Mouse (Mus musculus) layer of hippocampus, postnatal 36 days (tissue): ENCODE data around the gene Cdc26. TPM values are rescaled to one million over a fixed set of nuclear protein-coding genes. Genes with fewer than 3 reads are reported as not detected.

Experiments
- DNase-seq, 2 experiments: peaks; one replicate each; pipeline ENCODE4 v3.0.0; 2022
- total RNA-seq, 2 experiments: library from RNA; stranded (reverse); gene quantifications; 2 replicates each; pipeline ENCODE4 v1.2.3; 2021

The Cdc26 gene
- total RNA-seq = 10 to 100 TPM; 47.5 to 51.8 TPM

DNA sequence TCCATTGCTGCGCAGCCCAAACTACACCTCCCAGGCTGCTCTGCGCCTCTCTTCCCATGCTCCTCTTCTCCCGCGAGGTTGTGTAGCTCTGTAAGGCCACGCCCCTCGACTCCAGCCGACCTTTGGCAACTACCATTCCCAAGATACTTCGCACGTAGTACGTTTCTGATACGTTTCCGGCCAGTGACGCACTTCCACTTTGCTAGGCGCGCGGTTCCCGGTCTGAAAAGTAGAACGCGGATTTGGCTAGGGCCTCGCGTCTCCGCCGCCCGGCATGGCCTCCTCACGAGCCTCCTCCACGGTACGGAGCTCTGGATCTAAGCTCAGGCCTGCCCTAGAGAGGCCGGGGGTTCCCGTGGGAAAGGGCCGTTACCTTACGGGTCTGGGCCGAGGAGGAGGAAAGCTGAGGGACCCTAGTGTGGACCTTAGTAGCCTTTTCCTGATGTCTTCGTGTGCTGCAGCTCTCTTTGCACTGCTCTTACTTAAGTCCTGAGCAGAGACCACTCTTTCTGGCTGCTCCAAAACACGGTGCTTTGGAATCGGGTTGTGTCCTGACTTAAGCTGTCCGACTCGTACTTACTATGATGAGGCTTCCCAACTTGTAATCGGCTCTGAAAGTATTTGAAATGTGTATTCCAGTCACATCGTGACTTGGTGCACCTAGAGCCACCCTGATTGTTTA, at the start of gene Cdc26, which contains the start of gene Prpf4:
Gene Cdc26, minus strand, starts transcription at position 42 of the 682 bp plus-strand sequence.
Gene Prpf4, plus strand, starts transcription at position 197 of the 682 bp plus-strand sequence.
- peak; percentile 96 to 97 for DNase-seq

DNA sequence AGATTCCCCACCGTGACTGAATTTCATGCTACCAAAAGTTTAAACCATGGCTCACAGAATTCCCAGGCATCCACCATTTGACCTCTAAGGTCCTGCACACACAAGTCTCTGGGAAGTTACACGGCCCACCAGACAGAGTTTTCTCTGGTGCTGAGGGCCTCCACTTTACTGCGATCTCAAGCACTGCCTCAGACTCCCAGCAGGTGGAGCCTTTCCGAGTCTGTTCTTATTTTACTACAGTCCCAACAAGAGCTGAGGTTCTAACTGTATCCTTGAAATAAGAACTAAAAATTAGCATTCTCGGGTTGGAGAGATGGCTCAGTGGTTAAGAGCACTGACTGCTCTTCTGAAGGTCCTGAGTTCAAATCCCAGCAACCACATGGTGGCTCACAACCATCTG, 46.6 kb upstream of the Cdc26 start:
- DNase-seq = peak in 1 of 2 experiments; percentile 35

DNA sequence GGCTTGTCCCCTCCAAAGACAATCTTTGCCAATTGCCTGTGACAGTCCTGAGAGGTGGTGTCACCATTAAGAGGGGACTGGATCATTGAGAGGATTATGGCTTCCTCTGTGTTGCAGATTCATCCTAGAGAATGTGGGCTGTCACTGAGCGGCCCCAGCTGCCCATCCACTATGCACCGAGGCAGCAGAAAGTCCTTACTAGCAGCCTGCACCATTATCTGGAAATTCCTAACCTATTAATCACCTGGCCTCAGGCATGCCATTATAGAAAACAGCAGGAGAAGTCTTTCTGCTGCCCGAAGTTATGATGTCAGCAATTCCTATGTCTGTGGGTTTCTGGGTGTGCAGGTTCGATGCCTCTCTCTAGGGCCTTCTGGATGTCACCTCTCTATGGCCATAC, 32.5 kb upstream of the Cdc26 start:
- DNase-seq = no peak

DNA sequence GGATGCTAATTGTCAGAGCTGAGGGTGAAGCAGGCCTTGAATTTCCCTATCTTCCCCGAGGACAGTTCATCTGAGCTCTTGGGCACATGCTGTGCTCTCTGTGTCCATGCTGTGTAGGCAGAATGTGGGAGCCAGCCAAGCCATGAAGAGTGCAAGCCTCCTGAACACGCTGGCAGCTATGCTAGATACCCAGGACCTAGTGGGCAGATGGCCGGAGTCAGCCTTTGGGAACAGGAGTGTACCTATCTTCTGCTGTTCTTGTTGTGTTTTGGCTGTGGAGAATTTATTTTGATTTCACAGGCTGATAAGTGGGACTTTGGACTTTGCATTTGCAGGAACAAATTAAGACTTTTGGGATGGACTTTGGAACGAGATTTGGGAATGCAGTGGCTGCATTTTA, 32.1 kb upstream of the Cdc26 start:
- no peak for DNase-seq

DNA sequence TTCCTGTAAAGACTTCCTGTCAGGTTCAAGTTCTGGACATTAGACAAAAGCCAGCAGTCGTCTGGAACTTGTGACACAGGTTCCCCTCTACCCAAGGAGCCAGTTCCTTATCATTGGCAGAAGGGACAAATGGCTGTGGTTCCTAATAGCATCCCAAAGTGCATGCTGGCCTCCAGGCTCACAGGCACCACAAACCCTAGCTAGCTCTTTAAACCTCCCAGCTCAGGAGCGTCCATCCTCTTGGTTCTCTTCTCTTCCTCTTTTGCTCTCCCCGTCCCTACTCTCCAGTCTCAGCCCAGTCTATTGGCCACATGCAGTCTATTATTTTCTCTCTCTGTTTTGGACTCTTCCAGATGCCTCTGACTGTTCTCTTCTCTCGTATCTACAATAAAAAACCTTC, 31.4 kb upstream of the Cdc26 start:
- DNase-seq = no peak

DNA sequence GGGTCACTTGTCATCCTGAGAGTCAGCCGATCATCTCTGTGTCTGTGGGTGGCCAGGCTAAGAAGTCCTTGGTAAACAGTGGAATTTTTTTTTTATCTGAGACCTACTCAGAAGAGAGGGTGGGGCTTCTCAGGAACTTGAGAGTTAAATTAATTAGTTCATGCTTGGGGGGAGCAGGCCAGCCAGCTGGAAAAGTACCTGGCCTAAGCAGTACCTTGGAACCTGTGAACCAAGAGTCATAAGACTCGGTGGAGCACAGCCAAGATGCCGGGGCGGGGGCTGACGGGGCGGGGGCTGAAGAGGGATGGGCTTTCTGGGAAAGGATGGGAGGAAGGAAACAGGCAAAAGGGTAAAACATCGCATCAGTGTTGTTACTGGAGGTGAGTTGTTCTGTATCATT, 29.4 kb upstream of the Cdc26 start:
- DNase-seq = no peak

DNA sequence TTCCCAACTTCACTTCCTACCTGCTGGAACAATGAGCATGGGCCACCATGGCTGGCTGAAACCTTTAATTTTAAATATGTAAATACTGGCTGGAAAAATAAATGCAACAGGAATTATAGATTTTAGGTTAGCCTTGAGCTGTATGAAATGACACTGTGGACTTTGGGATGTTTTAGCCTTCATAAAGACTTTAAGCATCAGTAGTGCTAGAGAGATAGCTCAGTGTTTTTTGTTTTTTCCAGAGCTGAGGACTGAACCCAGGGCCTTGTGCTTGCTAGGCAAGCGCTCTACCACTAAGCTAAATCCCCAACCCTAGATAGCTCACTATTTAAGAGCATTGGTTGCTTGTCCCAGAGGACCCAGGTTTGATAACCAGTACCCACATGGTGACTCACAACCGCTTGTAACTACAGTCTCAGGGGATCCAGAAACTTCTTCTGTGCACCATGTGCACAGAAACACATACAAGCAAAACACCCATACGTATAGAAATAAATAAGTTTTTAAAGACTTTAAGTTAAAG, 28.9 kb upstream of the Cdc26 start:
- no peak for DNase-seq

DNA sequence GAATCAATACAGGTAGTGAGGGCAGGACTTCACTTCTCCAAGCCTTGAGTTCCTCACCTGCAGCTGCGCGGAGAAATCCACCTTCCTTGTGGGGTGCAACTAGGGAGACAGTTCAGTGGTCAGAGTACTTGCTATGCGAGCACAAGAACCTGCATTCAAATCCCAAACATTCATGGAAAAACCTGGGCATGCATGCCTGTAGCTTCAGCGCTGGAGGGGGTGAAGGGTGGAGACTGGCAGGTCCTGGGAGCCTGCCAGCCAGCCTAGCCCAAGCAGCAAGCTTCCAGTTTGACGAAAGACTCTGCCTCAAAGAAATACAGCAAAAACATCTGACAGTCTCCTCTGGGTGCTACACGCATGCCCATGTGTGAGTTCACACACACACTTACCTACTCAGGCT, 26.6 kb upstream of the Cdc26 start, which contains the start of gene Rnf183:
Gene Rnf183, minus strand, starts transcription at position 172 of the 400 bp plus-strand sequence.
- DNase-seq = no peak

DNA sequence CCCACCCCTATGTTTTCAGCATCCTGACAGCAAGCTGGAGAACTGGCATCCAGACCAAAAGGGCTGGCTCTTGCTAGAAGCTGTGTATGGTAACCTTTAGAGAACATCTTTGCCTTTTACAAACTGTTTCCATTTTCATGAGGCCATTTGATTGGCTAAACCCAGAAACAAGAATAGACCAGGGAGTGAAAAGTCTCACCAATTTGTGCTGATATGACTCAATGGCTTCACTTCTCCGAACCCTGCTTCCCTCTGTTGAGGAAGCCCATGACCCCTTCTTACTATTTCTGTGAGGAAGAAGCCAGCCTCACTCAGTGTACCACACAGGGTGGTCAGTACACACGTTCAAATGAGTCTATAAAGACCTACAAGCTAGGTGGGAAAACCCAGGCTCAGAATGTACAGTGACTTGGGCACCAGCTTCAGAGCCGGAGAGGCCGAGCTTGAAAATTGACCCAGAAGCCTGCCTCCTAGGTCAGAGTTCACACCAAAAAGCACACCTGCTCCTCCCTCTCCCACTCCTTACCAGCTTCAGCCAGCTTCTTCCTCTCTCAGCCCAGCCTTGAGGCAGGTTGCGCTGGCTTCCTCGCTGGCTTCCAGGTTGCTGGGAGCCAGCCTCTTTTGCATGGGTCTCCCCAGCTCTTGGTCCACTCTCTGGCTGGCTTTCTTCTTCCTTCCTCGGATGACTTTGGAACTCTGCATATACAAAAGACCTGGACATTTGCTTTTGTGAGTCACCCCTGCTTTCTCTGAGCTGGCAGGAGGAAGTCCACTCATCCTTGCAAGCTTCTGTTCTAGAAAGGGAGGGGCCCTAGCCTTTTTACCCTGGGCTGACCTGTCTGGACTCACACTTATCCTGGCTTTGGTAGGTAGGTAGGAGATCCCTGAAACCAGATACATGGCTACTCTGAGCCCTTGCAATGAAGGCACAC, 25.8 kb upstream of the Cdc26 start:
- DNase-seq = no peak

DNA sequence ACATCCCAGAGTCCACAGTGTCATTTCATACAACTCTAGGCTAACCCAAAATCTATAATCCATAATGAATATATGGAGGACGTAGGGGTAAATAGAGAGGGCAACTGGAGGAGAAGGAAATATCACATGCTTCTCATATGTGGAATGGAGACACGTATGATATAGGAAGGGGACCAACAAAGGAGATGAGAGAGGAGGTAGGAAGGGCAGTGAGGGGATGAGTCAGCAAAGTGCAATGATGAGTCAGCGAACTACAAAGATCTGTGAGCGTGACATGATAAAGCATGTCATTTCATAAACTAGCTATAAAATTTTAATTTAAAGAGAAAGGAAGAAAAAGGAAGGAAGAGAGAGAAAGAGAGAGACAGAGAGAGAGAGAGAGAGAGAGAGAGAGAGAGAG, 23.1 kb upstream of the Cdc26 start:
- DNase-seq = no peak

DNA sequence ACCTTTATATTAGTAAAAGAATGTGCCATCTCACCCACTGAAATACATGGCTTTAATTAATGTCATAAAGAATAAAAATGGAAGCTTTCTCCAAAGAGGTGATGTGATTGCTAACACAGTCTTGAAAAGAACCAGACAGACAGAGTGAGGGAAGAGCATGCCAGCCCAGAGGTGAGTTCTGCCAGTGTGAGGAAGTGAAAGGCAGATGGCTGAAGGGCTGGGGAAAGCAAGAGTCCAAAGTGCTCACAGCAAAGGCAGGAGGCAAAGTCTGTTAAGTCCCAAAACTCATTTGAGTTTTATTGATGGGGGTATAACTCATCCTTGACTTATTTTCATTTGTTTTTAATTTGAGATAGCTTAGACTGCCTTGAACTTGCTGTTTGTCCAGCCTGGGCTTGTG, 22.2 kb upstream of the Cdc26 start:
- DNase-seq = no peak

DNA sequence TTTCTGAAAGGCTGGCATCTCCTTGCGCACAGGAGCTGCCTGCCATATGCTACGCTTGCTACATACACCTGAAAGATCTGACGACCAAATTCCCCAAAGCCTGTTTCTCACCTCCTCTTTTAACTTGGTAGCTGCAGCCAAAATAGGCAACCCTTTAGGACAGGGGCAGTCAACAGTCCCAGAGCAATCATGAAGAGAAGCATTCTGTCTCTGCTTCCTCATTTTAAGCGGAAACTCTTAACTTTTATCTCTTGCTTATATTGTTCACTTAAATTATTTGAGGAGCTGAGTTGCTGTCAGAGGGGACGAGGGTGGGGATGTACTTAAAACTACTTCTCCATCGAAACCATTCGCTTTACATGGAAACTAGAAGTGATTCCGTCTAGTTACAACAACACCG, 21.2 kb upstream of the Cdc26 start:
- no peak for DNase-seq

DNA sequence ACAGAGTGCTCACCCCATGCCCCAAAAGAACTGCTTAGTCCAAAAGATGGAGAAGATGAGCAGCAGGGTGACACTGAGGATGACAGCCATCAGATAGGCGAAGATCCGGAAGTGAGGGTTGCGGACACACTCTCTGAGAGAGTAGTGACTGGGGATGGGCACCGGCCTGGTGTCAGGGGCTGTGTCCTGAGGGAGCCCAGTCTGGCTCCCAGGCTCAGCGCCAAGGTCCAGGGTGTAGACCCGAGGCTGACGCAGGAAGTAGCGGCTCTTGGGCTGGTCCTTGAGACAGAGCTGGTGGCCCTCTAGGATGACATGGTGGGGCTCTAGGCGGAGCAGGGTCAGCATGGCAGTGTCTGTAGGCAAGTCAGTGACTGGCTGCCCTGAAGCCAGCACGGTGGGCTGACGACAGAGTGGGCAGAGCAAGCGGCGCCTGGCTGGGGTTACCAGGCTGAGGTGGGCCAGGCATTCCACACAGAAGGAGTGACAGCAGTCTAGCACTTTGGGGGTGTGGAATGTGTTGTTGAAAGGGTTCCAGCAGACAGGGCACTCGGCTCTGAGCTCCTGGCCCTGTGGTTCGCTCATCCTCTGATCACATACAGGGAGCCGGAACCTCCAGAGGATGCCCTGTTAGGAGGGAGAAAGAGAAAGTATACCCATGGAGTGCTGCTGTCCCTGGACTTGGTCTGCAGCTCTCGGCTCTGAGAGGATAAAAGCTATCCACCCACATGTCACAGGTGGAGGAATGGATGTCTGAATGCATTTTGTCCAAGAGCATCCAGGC, 19.7 kb upstream of the Cdc26 start:
- DNase-seq = no peak

DNA sequence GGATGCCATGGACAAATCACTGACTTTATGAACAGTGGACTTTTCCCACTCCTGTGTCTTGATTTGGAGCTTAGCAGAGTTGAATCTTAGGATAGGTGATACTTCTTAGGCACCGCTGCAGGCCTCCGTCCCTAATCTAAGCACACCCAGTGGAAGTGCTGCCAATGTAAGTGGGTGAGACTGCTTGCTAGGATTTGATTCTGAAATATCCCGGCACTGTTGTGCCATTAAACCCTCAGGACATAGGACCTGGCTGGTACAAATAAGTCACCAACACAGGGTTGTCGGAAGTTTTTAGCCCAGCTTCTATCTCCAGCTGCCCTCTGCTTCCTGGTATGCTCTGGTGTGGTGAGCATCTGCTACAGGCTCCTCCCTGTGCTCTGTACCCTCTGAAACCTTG, 17.4 kb upstream of the Cdc26 start:
- DNase-seq = no peak

DNA sequence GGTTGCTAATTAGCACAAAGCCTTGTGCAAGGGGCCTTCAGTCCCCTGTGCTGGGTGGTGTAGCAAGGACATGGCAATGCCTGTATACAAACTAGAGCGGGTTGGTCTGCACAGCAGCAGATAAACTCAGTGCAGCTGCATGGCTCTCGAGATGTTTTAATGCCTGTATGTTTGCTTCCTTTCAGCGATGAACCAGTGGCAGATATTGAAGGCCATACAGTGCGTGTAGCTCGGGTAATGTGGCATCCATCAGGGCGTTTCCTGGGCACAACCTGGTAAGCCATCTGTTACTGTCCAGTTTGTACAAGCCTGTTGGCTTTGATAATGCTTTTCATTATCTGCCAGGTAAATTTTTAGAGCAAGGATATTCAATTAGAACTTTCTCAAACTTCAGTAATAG, 10.6 kb upstream of the Cdc26 start:
- no peak for DNase-seq

DNA sequence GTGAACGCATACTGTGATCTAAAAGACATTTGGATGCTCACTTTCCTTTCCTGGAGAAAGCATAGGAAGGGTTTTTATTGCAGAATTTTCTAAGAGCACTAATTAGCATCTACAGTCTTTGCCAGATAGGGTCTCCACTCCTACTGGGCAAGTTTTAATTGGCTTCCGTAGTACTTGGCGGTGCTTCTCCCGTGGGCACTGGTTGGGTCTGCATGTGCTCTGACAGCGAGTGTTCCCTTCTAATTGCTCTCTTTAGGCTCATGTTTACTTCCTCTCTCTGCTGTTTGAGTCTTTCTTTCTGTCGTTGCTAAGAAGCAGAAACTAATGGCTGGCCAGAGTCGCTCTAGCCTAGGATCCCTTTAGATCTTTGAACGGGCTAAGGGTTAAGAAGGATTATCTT, 10.0 kb upstream of the Cdc26 start:
- DNase-seq = peak; percentile 26 to 36

DNA sequence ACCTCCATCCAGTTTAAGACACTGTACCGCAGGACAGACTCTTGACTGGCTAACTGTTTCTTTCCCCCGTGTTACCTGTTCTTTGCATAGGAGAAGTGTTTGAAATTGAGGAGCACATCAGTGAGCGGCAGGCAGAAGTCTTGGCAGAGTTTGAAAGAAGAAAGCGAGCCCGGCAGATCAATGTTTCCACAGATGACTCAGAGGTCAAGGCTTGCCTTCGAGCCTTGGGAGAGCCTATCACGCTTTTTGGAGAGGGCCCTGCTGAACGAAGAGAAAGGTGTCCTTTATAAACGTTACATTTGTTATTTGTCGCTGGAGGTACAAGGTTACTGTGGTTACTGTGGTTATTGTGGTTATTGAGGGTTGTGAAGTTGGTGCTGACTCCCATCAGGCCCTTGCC, 3.2 kb upstream of the Cdc26 start:
- no peak for DNase-seq

DNA sequence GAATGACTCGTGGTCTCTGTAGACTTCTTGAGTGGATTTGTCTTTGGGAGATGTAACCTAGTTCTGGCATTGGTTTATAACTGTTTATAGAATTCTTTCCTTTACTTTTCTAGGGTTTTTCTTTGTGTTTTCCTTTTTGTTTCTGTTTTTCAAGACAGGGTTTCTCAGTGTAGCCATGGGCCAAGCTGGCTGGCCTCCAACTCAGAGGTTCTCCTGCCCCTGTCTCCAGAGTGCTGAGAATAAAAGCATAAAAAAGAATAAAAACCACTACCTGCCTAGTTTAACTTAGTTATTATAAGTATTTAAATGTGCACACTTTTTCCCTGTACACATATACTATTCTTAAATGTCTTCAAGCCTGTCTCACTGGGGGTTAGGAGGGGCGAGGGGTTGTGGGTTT, 1.9 kb upstream of the Cdc26 start:
- no peak for DNase-seq

DNA sequence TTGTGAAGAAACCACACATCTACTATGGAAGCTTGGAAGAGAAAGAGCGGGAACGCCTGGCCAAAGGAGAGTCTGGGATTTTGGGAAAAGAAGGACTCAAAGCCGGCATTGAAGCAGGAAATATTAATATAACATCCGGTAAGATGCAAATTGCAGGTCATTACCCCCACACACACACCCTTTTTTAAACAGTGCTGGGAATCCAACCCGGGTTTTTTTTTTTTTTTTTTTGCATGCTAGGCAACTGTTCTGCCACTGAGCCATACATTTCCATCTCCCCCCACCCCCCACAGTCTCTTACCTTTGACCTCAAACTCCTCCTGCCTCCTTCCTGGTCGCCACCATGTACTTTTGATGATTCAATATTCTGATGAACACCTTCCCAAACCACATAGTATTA, 1.2 kb upstream of the Cdc26 start:
- no peak for DNase-seq

DNA sequence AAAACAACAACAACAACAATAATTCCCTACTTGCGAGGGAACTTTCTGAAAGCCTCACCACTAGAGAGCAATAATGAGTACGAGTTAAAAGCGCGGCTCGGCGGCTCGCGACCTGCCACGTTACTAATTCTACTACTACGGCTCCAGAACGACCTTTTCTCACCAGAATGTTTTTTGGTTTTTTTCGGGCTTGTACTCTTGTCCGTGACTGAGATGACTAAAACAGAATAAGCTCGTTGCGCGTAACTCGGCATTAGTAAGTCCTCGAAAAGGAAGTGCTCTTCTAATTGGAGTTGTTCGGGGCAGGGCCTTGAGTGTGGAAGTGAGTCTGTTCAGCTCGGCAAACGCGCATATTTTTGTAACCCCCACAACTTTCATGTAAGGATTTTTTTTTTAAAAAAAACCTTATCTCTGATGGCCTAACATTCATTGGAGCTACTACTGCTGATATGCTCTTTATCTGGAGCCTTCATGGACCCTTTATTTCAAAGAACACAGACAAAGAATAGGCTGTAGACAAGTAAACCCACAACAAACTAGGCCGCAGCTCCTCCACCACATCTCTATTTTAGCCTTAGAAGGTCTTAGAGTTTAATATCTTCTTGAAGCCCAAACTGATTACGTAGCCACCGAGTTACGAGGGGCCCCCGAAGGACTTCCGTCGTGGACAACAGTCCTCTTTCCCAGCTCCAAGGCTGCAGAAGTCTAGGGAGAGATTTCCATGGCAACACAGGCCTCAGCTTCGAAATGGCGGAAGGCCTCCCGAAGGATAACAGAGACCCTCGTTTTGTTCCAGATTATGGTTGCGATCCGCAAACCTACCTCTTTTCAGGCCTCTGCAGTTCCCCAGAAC, 486 bp downstream of the Cdc26 start:
- peak; percentile 40 to 41 for DNase-seq

DNA sequence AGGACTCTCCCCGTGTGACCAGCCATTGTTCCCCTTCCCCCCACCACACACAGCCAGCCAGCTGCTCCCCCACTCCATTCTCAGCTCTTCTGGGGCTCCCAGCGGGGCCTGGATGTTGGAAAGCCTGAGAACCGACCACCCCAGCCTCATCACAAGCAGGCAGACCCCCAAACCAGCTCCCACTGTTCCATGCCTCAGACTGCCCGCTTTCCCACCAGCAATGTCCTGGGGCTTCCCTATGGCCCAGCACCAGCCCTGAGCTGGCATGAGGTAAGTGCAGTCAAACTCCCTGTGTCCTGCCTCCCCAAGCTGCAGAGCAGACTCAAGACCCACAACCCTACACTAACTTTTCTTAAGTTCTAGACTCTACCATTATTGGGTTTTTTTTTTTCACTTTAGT, 2.3 kb downstream of the Cdc26 start:
- DNase-seq = no peak

DNA sequence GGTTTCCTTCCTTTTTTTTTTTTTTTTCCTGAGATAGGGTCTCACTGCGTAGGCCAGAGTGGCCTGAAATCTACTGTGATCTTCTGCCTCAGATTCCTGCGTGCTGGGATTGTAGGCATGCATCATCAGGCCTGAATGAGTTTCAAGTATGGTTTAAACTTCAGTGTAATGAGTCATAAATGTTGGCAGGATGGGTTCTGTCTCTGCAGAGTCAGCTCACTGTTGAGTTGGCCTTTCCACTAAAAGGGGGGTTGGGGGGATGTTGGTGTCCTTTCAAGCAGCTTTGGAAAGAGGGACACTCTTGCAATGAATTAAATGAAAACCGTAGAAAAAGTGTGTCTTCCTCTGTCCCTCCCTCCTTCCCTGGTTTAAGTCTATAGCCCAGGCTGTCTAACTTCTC, 9.5 kb downstream of the Cdc26 start:
- no peak for DNase-seq
